Mouse (Mus musculus) embryonic facial prominence, embryonic 14.5 days (tissue): ENCODE measurements around the gene Tmem251. TPM values are rescaled to one million over a fixed set of nuclear protein-coding genes. Genes with fewer than 3 reads are reported as not detected.

Source experiments
- ATAC-seq: fragments of 200-750 bp; cut with Nextera tagmentation; 2 replicates; pipeline ENCODE4 v1.8.0; 2017; ENCODE audit warnings: low read depth, moderate number of reproducible peaks, moderate TSS enrichment
- DNase-seq: peaks from one replicate; pipeline ENCODE4 v3.0.0-alpha.2; 2015; ENCODE audit warnings: low spot score
- H3K27ac ChIP-seq: fragments of 300-500 bp; sonication (generic); replicated peaks from 2 replicates; pipeline ENCODE4 v1.5.1; 2014; ENCODE audit warnings: low read depth, mild to moderate bottlenecking, low read length, moderate library complexity
- H3K27me3 ChIP-seq: fragments of 300-500 bp; sonication (generic); replicated peaks from 2 replicates; pipeline ENCODE4 v1.6.1; 2014; ENCODE audit warnings: low read length; ENCODE audit not compliant: control insufficient read depth, insufficient read depth
- H3K36me3 ChIP-seq: fragments of 300-500 bp; sonication (generic); 2 replicates; pipeline ENCODE4 v1.6.1; 2014; ENCODE audit warnings: low read length, mixed read lengths; ENCODE audit not compliant: control insufficient read depth, insufficient read depth
- H3K4me1 ChIP-seq: fragments of 300-500 bp; sonication (generic); 2 replicates; pipeline ENCODE4 v1.6.1; 2014; ENCODE audit warnings: antibody characterized with exemption, low read length; ENCODE audit not compliant: control insufficient read depth, insufficient read depth
- H3K4me2 ChIP-seq: fragments of 300-500 bp; sonication (generic); 2 replicates; pipeline ENCODE4 v1.6.1; 2014; ENCODE audit warnings: low read depth, mild to moderate bottlenecking, low read length, moderate library complexity, mixed read lengths
- H3K4me3 ChIP-seq: fragments of 300-500 bp; sonication (generic); 2 replicates; pipeline ENCODE4 v1.5.1; 2014; ENCODE audit warnings: low read depth, mild to moderate bottlenecking, low read length
- H3K9ac ChIP-seq: fragments of 300-500 bp; sonication (generic); 2 replicates; pipeline ENCODE4 v1.6.1; 2014; ENCODE audit warnings: low read depth, mild to moderate bottlenecking, low read length, moderate library complexity, mixed read lengths
- H3K9me3 ChIP-seq: fragments of 300-500 bp; sonication (generic); 2 replicates; pipeline ENCODE4 v1.6.1; 2016; ENCODE audit warnings: low read length; ENCODE audit not compliant: control insufficient read depth
- WGBS: fragments of 180-500 bp; shearing (Covaris S2); extraction: QIAGEN DNeasy Blood & Tissue Kit; methylation state at CpG from one replicate; pipeline ENCODE4 v1.1.7; 2014; 5-methylcytosine and 5-hydroxymethylcytosine counted together
- polyA plus RNA-seq: library from polyadenylated mRNA; unstranded; fragments of >200 nt; fragmentation: Nextera tagmentation; extraction: Ambion mirVana; gene quantifications from 2 replicates; pipeline ENCODE4 v1.2.1, GENCODE M21; 2014

Tmem251 gene
- polyA plus RNA-seq, 1 experiment from 2014 or later = 9.8 TPM

DNA sequence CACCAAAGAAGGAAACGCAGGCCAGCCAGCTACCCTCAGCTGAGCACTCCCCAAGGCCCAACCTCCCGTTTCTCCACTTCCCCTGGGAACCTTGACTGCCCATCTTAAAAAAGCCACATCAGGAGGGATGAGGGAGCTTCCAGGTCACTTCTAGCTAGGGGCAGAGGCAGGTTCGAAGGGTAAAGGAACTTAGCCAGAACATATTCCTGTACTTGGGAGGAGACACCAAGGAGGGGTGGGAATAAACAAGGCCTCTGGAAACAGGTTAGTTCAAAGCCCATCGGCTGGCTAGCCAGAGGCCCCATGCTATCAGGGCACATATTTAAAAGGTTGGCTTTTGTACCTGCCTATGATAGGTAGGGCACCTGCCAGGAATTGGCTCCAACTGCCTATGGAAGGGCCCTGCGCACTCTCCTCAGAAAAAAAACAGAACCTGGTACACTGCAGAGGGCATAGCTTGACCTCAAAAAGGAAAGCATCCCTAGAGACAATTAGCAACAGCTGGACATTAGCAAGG, 41.8 kb upstream of the Tmem251 start:
- Histone ChIP-seq H3K4me3 (no peak overlapping the region), H3K4me2 (no peak overlapping the region), H3K27me3 (no peaks in the 10 kb centered on the region), H3K36me3 (no peaks in the 10 kb centered on the region), H3K27ac (no peak overlapping the region), H3K9ac (no peak overlapping the region), H3K9me3 (no peaks in the 10 kb centered on the region), H3K4me1 (peaks cover 36% of the 10 kb centered on the region)
- 88% methylated on average over 5 of the region's 5 CpGs for WGBS
- ATAC-seq (no peak), DNase-seq (no peak)

DNA sequence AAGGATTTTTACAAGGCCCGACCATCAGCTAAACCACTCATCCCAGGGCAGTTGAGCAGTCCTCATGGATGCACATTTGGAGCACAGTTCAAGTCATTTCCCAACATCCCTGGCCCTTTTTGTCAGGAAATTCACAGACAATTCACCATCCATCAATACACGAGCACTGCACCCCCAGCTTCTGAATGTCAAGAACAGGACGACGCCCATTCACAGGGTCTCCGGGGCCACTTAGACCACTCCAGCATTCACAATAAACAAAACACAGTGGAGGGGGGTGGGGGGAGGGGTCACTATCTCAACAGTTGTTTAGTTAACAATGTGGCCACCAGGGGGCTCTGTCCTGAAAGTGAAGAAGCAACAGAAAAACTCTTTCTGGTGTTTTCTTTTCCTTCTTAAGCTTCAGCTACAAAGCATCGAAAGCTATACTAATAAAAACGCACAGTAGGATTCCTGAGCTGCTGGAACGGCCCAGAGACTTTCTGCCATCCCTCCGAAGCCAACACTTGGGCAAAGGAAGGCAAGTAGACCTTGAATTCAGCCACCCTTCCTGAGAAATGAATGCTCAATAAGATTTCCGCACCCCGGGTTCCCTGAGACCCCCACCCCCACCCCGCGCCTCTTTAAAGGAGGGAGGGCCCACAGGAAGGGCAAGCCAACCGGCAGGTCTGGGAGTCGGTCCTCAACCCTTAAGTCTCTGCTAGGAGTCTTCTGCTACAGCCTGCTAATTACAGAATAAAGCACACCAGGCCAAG, 41.0 kb upstream of the Tmem251 start:
- no peaks in the 10 kb centered on the region for H3K9me3 ChIP-seq
- peak; percentile 93 for DNase-seq
- peak overlapping the region; percentile 94 for H3K4me2 ChIP-seq
- H3K27me3 ChIP-seq = no peaks in the 10 kb centered on the region
- H3K4me3 ChIP-seq = peak overlapping the region; percentile 75
- no peak overlapping the region for H3K9ac ChIP-seq
- 5% methylated on average over 15 of the region's 15 CpGs for WGBS
- no peaks in the 10 kb centered on the region for H3K36me3 ChIP-seq
- H3K27ac ChIP-seq = peak overlapping the region; percentile 31
- no peak for ATAC-seq
- peaks cover 36% of the 10 kb centered on the region for H3K4me1 ChIP-seq

DNA sequence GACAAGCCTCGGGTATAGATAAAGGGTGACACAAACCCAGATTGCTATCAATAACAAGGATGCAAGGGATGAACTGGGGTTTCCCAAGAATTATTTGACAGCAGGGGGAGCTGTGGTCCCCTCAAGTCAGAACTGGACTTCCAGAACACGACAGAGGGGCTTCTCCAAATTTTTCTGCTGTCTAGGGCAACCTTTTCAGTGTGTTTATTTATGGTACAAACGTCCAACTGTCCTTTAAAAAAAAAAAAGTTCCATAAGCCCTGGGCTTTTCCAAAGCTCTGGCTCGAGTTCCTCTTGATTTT, 40.5 kb upstream of the Tmem251 start:
- peaks cover 33% of the 10 kb centered on the region for H3K4me1 ChIP-seq
- no peaks in the 10 kb centered on the region for H3K27me3 ChIP-seq
- H3K4me2 ChIP-seq = peak overlapping the region; percentile 94
- no peaks in the 10 kb centered on the region for H3K36me3 ChIP-seq
- ATAC-seq = no peak
- H3K4me3 ChIP-seq = peak overlapping the region; percentile 75
- WGBS = 6% methylated on average over 4 of the region's 4 CpGs
- H3K9me3 ChIP-seq = no peaks in the 10 kb centered on the region
- peak; percentile 60 for DNase-seq
- no peak overlapping the region; the same call in 1 of the 2 replicates for H3K9ac ChIP-seq
- H3K27ac ChIP-seq = peak overlapping the region; percentile 31

DNA sequence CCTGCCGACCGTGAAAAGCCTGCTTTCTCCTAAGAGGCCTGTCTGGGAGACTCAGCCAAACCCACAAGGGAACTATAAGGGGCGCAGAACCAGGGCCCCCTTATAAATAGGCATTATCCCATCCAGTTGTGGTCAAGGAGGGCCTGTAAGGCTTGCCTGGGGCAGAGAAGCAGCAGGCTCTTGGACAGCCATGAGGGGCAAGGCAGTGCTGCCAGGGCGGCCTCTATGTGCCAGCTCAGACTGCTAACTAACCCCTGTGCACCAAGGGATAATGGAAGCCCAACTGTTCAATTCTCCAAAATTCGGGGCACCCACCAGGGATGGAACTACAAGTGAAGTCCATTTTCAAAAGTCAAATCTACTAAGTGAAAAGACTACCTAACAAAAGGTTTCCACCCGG, 40.1 kb upstream of the Tmem251 start:
- H3K27ac ChIP-seq = peak overlapping the region; percentile 44
- peak overlapping the region; percentile 75 for H3K4me3 ChIP-seq
- WGBS = 39% methylated on average over 6 of the region's 6 CpGs
- DNase-seq (no peak), ATAC-seq (no peak)
- peak overlapping the region; percentile 81; the same call in 1 of the 2 replicates for H3K9ac ChIP-seq
- H3K4me2 ChIP-seq = peak overlapping the region; percentile 94
- peaks cover 29% of the 10 kb centered on the region for H3K4me1 ChIP-seq
- no peaks in the 10 kb centered on the region for H3K27me3 ChIP-seq
- H3K36me3 ChIP-seq = no peaks in the 10 kb centered on the region
- H3K9me3 ChIP-seq = no peaks in the 10 kb centered on the region

DNA sequence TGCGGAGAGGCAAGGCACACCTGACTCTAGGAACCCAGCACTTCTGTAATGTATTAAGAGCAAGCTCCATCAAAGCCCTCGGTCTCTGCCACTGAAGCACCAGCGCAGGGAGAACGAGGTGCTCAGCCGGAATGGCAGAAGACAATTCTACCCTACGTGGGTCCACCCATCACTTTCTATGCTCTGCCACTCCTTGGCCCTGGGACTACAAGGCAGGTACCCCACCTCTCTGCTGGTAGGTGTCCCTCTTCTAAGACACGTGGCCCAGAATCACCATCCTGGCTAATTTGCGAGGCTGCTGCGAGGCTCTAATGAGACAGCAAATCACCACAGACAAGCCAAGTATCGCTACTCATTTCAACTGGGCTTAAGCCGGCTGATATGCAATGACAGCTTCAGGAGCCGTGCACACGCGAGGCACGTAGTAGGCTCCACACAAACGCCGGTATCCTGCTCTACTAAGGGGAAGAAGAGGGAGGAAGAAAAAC, 39.6 kb upstream of the Tmem251 start:
- peak overlapping the region; percentile 75 for H3K4me3 ChIP-seq
- H3K9me3 ChIP-seq = no peaks in the 10 kb centered on the region
- no peaks in the 10 kb centered on the region for H3K27me3 ChIP-seq
- no peaks in the 10 kb centered on the region for H3K36me3 ChIP-seq
- no peak for DNase-seq
- peak overlapping the region; percentile 94 for H3K4me2 ChIP-seq
- H3K27ac ChIP-seq = no peak overlapping the region
- WGBS = 5% methylated on average over 17 of the region's 17 CpGs
- H3K4me1 ChIP-seq = peaks cover 28% of the 10 kb centered on the region
- no peak for ATAC-seq
- peak overlapping the region; percentile 81 for H3K9ac ChIP-seq

DNA sequence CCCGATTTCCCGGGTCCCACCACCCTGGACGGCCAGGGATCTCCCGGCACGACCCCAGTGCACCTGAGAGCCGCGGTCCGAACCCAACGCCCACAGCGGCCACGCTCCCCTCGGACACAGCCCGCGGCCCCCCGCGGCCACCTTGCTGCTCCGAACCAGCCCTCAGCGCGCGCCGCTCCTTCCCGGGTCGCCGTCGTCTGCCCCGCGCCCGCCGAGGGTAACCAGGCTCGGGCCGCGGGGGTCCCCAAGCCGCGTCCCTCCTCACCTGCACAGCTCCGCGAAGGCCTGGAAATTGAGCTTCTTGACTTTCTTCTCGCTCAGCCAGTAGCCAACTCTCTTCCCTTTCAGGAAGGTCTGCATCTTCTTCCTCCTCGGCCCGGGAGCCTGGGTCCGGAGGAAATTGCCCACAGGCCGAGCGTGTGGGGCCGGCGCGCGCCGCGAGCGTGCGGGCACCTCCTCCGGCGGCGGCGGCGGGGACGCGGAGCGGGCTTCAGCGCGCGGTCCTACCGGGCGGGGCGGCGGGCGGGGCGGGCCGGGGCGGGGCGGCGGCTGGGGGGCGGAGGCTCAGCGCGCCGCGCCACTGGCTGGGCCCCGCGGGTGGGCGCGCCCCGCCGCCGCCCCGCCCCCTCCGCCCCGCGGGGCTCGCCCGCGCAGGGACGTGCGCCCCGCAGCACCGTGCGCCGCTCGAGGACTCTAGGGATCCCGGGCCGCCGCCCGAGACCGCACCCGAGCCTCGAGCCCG, 38.9 kb upstream of the Tmem251 start, which contains the start of gene Itpk1:
Itpk1 (minus strand) TSS at position 474 of the 742 bp plus-strand sequence.
- Histone ChIP-seq H3K27me3 (no peaks in the 10 kb centered on the region), H3K4me3 (peak within 1 kb of the TSS; percentile 75), H3K4me2 (peak within 1 kb of the TSS; percentile 94), H3K36me3 (no peaks in the 10 kb centered on the region), H3K27ac (peak within 1 kb of the TSS; percentile 88), H3K9ac (peak within 1 kb of the TSS; percentile 81), H3K4me1 (peaks cover 28% of the 10 kb centered on the region), H3K9me3 (no peaks in the 10 kb centered on the region)
- ATAC-seq (peak; percentile 93), DNase-seq (peak; percentile 69)
- 0% methylated on average over 15 of the region's 105 CpGs for WGBS

DNA sequence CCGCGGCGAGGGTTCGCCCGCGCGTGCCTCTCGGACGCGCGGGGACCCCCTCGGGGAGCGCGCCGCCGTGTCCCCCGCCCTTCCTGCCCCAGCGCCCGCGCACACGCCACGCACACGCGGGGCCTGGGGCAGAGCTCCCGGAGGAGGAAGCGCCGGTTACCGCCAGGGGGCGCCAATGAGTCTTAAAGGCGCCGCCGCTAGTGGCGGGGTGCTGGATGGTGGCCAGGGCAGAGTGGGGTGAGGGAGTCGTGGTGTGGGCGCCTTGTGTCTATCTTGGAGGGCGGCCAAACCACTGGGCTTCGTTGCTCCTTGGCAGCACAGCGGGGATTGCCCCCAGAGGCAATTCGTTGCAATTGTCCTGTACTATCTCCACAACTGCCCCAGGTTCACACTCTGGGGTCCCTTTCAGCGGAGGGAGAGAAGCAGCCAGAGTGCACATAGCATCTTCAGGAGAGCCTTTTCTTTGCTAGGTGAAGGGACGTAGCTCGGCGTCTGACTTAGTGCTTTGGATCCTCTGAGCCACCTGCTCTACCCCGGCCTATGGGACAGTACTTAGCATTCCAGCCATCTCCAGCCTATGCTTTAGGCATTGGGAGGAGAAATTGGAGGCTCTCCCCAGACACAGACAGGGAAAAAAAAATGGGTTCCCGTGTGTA, 38.2 kb upstream of the Tmem251 start:
- 4% methylated on average over 21 of the region's 45 CpGs for WGBS
- H3K36me3 ChIP-seq = no peaks in the 10 kb centered on the region
- peak overlapping the region; percentile 81 for H3K9ac ChIP-seq
- no peaks in the 10 kb centered on the region for H3K9me3 ChIP-seq
- H3K4me2 ChIP-seq = peak overlapping the region; percentile 94
- H3K27me3 ChIP-seq = no peaks in the 10 kb centered on the region
- peak; percentile 89 for DNase-seq
- peak overlapping the region; percentile 88 for H3K27ac ChIP-seq
- H3K4me3 ChIP-seq = peak overlapping the region; percentile 75
- ATAC-seq = peak; percentile 78
- peaks cover 24% of the 10 kb centered on the region for H3K4me1 ChIP-seq

DNA sequence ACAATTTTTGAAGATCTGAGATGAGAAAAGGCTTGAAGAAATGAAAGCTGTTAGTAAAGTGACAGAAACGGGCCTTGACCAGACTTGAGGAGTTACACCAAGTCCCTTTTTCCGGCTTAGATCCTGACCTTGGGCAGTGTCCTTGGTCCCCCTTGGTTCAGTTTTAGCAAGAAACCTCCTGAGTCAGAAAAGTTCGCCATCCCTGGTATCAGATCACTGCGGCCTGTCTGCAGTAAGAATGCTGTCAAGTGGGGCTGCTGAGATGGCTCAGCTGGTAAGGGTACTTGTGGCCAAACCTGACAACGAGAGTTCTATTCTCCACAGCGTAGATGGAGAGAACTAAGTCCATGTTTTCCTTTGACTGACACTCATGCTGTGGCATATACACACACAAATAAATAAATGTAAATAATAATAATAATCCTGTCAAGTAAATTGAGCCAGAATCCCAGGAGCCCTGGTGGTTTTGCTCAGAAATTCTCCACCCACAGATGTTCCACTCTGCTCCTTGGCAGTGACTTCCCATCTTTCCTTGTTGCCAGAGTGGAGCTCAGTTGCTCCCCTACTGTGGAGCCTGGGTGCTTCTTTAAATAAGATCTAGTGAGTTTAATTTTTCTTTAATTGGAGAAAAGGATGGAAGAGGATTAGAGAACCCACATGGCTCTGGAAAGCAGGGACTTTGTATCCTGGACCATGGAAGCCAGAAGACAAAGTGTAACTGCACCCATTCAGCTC, 37.5 kb upstream of the Tmem251 start:
- Histone ChIP-seq H3K9me3 (no peaks in the 10 kb centered on the region), H3K4me3 (peak overlapping the region; percentile 75), H3K4me2 (peak overlapping the region; percentile 94; the same call in 1 of the 2 replicates), H3K27ac (no peak overlapping the region), H3K27me3 (no peaks in the 10 kb centered on the region), H3K9ac (no peak overlapping the region), H3K36me3 (no peaks in the 10 kb centered on the region), H3K4me1 (peaks cover 20% of the 10 kb centered on the region)
- DNase-seq (no peak), ATAC-seq (no peak)
- WGBS = 76% methylated on average over 6 of the region's 6 CpGs
